Mouse (Mus musculus) small intestine, adult 2 months (tissue): ENCODE results near the gene Nphs2.

Source experiments
- CTCF ChIP-seq: fragments of 200-500 bp; IDR thresholded peaks from 2 replicates; pipeline ENCODE4 v1.5.1; 2012; ENCODE audit warnings: low read depth, mild to moderate bottlenecking, control low read depth, inconsistent platforms, low read length, moderate library complexity, mixed read lengths; ENCODE audit not compliant: insufficient replicate concordance, insufficient read length; ENCODE audit errors: extremely low read depth
- POLR2A ChIP-seq: fragments of 200-500 bp; IDR thresholded peaks from 2 replicates; pipeline ENCODE4 v1.6.1; 2012; ENCODE audit warnings: low read depth, mild to moderate bottlenecking, control low read depth, inconsistent platforms, low read length, moderate library complexity

DNA sequence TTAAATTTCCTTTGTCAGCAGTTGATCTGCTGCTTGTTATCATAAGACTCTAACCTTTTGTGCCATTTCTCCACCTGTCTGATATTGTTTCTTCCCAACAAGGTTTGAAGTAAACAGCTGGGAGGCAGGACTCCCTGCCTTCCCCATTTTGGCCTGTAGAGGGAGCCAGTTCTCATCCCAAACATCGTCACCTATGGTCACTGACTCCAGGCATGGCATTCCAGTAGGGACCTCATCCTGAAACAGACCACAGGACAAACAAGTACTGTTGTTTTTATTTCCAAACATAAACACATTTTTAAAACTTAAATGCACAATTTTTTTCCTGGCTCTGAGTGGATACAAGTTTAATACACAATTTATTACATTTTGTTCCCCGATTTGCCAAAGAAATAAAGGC, 47.2 kb upstream of the Nphs2 start:
- TF ChIP-seq CTCF (peak; percentile 87; the same call in 1 of the 2 replicates), POLR2A (no peak)
